Mouse (Mus musculus) gastrocnemius, postnatal 4 days (tissue): ENCODE measurements around the gene Ptprm. TPM values are rescaled to one million over a fixed set of nuclear protein-coding genes. Genes with fewer than 3 reads are reported as not detected.
"Not testable (repeated sequence)": the region's sequence is repeated elsewhere in the genome, so short reads cannot be mapped to it uniquely, and the experiment has no call there.

ENCODE experiments used
- DNase-seq, 2 experiments: peaks; one replicate each; pipeline ENCODE4 v3.0.0; 2021 to 2022; ENCODE audit warnings: low spot score in 2 of 2, mixed read lengths in 2 of 2
- total RNA-seq, 2 experiments: library from RNA; stranded (reverse); gene quantifications; 2 replicates each; pipeline ENCODE4 v1.2.3; 2021

Gene Ptprm
- total RNA-seq, 2 experiments from 2014 or later: 54.5 to 60.0 TPM

GRCm38 (mm10) chr17:66882304-66882703, 472.0 kb downstream of the Ptprm start:
- no peak for DNase-seq

DNA sequence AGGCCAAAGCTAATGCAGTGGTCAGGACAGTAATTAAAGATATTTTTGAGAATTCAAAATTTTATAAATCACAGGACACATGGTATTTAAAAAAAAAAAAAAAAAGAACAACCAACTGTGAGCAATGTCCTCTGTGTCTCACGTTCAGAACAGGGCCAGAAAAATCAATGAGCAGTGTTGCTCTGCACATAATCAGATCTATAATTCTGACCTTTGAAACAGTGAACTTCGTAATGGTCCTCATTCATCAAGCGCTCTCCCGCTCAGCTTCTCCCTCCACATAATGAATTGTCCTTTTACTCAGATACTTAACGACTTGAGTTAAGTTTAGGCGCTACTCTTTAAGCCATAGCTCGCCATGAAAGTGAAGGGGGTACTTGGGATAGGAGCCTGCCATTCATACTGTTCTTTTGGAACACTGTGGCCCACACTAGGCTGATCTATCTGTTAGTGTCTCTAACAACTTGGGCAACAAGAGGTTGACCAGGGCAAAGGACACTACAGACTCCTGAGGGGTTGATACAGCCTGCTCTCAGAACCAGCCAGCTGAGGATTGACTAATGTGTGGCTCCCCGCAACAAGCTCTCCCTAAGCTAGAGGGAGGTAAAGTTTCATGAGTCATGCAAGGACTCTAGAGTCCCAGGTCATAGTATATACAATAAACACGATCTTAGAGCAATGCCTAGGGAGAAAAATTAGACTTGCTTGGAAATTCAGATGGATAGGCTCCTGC, 473.1 kb downstream of the Ptprm start:
- DNase-seq: no peak

GRCm38 (mm10) chr17:66879151-66879550, 475.1 kb downstream of the Ptprm start:
- no peak for DNase-seq

GRCm38 (mm10) chr17:66877582-66877981, 476.7 kb downstream of the Ptprm start:
- no peak for DNase-seq

DNA sequence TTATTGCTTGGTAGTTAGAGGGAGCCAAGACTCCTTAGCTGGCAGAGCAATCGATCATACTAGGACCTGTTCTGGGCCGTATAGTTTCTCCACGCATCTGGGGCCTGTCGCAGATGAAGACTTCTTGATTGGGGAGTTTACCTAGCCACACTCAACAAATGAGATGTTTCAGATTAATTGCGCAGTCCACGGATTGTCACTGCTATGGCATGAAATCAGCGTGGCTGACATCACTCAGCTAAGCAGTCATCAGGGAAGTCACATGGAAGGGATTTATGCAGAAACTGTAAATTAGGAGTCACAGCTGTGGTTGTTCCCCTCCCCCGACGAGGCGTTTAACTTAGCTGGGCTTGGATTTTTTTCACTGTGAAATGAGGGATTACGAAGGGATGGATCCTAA, 479.4 kb downstream of the Ptprm start:
- DNase-seq: no peak

- DNase-seq: no peak
Observed at GRCm38 (mm10) chr17:66871396-66871795, 482.9 kb downstream of the Ptprm start.

DNA sequence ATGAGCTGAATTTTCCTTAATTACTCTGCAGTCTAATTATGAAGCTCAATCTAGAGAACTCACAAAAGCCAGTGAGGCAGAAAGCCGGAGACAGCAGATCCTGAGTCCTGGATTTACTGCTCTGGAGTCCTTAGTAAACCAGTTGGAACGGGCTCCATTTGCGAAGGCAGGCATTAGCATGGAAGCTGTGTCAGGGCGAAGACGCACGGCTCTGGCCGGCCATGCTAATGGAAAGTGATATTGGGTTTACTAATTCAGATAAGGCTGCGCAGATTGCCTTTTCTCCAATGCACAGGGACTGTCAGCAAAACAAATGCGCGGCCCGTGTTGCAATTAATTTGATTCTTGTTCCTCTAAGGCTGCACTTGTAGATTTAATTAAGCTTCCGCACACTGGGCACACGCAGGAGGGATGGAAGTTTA, 484.7 kb downstream of the Ptprm start:
- no peak for DNase-seq

DNA sequence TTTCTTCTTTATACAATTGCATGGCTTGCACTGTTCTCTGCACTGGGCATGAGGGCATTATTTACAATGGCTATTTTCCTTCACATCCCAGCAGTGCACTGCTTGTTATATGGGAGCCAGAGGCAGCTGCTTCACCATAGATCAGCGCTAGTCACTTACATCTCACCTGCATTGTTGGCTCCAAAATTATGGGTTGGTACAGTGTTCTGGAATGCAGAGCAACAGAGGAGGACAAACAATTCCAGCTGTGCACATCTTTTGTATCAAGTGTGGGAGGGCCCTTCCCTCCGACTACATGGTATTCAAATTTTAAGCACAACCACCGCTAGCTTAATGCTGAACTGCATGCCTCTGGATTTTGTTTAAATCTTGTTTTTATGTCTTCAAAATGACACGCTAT, 489.8 kb downstream of the Ptprm start:
- DNase-seq: no peak

GRCm38 (mm10) chr17:66861557-66861956, 492.7 kb downstream of the Ptprm start:
- no peak for DNase-seq

GRCm38 (mm10) chr17:66858757-66859156, 495.5 kb downstream of the Ptprm start:
- no peak for DNase-seq

GRCm38 (mm10) chr17:66852496-66852895, 501.8 kb downstream of the Ptprm start:
- no peak for DNase-seq

- DNase-seq: not testable (repeated sequence)
Observed at GRCm38 (mm10) chr17:66847011-66847410, 507.2 kb downstream of the Ptprm start.

DNA sequence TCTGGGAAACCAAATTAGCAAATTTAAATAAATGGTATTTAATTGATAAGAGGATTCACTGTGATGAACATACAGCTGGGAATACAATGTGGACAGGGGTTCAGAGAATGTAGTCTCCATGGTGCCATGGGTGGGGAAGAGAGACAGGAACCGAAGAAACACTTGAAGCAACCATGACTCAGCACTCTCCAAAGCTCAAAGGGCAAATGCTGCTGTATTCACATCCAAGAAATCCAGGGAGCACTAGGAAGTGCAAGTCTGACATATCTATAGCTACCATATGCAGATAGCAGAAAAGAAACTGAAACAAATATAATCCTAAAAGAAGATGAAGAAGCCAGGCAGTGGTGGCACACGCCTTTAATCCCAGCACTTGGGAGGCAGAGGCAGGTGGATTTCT, 531.9 kb downstream of the Ptprm start:
- DNase-seq: no peak

- DNase-seq: no peak
Observed at GRCm38 (mm10) chr17:66817380-66817779, 536.9 kb downstream of the Ptprm start.

DNA sequence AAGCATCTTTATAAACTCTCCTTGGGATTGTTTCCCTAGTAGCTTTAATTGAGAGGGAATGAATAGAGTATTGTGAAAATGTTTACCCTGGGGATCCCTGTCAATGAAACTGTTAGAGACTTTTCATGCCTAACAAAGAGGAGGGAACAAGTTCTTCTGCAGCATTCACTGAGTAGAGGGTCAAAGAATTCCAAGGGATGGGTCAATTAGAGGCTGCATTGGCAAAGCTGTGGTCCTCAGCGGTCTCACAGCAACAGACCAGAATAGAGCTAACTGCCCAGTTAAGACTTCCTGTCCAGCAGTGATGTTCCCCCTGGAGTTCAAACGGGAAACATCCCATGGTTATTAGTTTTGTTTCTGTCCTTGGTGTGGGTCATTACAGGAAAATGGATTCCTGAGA, 538.3 kb downstream of the Ptprm start:
- DNase-seq: no peak

DNA sequence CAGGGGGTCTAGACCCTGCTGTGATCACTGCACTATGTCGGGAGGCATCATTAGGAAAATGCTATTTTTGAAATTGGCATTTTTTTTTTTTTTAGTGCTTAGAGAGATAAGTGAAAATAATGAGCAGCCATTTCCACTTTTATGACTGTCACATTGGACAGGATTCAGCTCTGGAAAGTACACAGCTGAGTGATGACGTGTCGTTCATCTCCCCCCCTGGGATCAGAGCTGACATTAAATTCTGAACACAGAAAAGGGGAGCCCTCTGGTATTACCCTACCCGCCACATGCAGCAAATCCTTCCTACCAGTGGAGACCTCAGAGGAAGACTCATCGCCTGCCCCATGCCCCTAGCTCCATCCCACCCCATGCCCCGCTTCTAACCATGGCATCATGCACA, 540.5 kb downstream of the Ptprm start:
- no peak for DNase-seq

- no peak for DNase-seq
Observed at GRCm38 (mm10) chr17:66813346-66813745, 540.9 kb downstream of the Ptprm start.

- DNase-seq: no peak
Observed at GRCm38 (mm10) chr17:66809786-66810185, 544.5 kb downstream of the Ptprm start.

DNA sequence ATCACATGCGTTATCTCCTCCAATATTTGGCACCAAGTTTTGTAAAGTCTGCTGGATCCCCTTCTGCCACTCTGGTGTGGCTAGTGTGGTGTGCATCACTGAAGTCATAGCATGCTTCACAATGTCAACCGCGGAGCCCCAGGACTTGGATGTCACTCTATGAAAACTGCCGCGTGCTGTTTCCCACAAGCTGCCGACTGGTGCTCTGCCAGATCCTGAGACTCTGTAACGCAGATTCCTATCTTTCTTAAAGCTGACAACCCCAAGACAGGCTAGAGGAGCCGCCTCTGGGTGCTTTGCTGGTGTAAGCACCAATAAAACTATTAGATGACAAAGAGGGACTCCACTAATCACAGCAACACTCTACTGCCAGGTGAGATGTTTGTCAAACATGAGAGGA, 546.1 kb downstream of the Ptprm start:
- DNase-seq: no peak

DNA sequence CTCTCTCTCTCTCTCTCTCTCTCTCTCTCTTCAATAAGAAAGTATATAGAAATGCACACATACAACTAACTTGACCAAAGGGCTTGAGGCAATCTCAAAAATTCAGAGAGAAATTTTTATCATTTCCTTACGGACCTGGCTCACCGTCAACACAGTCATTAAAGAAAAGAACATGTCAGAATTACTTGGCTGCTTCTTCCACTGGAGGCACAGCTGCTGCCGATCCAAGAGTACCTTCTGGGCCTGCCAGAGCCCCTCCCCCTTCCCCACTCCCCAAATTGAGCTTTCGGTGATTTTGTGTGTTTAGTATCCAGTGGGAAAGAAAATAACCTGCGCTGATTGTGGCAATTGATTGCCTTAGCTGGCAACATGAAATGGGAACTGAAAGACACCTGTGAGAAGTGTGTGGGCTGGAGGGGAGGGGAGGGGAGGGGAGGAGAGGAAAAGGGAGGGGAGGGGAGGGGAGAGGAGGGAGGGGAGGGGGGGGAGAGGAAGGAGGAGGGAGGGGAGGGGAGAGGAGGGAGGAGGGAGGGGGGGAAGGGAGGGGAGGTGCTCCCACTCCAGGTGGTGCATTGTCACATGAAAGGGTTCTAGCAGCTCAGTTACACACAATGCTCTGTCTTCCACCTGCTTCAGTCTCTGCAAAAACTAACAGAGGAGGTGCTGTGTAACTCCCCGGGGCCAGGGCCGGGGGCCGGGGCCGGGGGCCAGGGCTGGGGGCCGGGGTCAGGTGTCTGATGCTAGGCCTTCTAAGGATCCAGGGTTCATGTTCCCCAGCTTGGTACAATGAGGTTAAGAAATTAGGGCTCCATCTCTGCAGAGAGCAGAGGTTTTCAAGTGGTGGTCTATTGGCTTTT, 552.2 kb downstream of the Ptprm start:
- no peak for DNase-seq

- no peak for DNase-seq
Observed at GRCm38 (mm10) chr17:66800231-66800630, 554.0 kb downstream of the Ptprm start.

DNA sequence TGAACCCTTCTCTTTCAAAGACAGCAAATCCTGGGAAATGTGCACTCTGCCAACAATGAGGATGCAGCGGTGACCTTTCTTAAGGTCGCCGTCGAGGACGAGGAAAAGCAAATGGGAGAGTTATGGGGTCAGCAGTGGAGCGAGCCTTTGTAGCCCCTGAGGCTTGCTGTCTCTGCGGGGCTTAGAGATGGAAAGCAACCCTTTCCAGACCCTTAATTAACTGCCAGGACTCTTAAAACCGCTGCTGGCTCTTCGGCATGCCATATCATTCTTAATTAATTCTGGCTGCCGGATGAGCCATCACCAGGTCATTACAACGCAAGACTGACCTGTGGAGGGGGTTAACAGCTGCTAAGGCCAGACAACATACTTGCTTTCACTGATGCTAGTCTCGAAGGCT, 568.1 kb downstream of the Ptprm start:
- DNase-seq: no peak

DNA sequence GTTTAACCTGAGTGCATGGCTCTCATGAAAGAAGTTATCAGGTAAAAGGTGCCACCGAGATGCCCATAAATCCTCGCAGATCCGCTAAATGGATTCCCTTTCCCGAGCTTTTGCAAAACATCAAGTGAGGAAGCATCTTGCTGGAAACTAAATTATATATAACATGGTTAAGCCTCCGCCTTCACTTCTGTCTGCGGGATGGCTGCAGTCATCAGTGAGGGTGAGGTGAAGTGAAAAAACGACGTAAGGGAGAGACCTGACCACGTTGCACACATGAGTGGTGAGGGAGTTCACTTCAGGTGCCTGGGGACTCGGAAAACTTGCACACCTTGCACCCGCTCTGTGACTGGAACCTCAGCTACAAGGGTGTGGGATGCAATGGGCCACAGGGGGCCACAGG, 568.7 kb downstream of the Ptprm start:
- no peak for DNase-seq
